Mouse (Mus musculus) adrenal gland (tissue): ENCODE data around the gene V1rd19.
"Not testable (repeated sequence)": the region's sequence is repeated elsewhere in the genome, so short reads cannot be mapped to it uniquely, and the experiment has no call there.

Experiments used
- intact Hi-C: fragments of 180-260 bp; cut with DNase I; formaldehyde crosslinking; loops from one replicate; pipeline ENCODE4 v1.15.1; 2025
- long read RNA-seq, 2 experiments: library from polyadenylated mRNA; unstranded; transcript quantifications; one replicate each; pipeline ENCODE4 v2.0.0; 2020; ENCODE audit warnings: borderline replicate concordance in 1 of 2; ENCODE audit not compliant: insufficient replicate concordance in 1 of 2

V1rd19 gene
- long read RNA-seq, experiment 1: 0 reads
- long read RNA-seq, experiment 2: 0 reads

GRCm38 (mm10) chr7:24001391-24001790 is at the start of gene V1rd19:
Gene V1rd19 (plus strand): TSS chr7:24001691.
- intact Hi-C loops: no loop called here

GRCm38 (mm10) chr7:23968044-23968443 is 33.4 kb upstream of the V1rd19 start:
- intact Hi-C loops: loop anchor here (5.0 to 10.0 kb wide), 3 partner anchors 237 to 439 kb away; no protein-coding TSS in a partner anchor

DNA sequence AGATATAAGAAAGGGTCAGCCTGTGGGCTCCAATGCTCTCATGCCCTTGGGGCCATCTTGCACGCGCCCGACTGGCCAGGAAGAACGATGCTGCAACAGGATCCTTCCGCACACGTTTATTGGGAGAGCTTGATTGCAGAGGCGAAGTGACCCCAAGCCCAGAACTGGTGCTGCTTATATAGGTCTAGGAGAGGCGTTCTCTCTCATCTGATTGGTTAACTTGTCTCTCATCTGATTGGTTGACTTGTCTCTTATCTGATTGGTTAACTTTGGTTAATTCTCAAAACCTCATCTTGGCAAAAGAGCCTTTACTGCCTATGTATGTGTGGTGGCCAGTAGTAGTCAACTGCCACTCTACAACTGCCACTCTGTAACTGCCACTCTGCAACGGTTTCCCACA is 27.2 kb upstream of the V1rd19 start, which contains the start of gene Vmn1r181:
Gene Vmn1r181 (plus strand): TSS at position 301 of the 400 bp plus-strand sequence.
- intact Hi-C loops: not testable (repeated sequence)

DNA sequence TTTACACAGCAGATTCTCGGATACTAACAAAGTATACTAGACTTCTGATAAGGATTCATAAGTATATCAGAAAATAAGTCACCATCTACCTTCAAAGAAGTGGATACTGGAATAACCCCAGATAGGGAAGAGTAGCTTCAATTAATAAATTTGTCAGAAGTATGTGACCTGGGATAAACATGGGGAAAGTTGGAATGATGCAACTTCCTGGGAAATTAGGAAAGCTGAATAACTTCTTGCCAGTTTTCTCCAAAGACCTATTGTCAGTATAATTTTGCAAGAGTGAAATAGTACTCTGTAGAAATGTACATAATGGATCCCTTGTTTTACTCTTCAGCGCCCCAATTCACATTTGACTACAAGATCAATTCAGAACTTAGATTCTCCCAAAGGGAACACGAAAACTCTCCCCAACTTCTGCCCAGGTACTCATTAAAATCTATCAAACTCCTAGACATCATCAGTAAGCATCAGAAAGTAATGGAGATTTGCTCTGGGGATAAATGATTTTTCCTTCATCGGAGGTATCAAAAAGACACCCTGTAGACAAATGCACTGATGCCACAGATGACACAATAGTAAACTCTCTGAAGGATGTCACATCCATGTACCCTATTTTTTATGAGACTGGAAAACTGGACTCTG is 51.3 kb downstream of the V1rd19 start, which contains the start of gene Vmn1r183:
Gene Vmn1r183 (plus strand): TSS at position 595 of the 645 bp plus-strand sequence.
- intact Hi-C loops: no loop called here
